Mouse (Mus musculus) retina, postnatal 1 day (tissue): ENCODE data around the gene Prcp.
A peak's percentile ranks its signal among the peaks of the same experiment; 100 is the strongest.

Source experiments
- DNase-seq: peaks from one replicate; pipeline ENCODE4 v3.0.0-alpha.2; 2012

Gene Prcp

GRCm38 (mm10) chr7:92874116-92874675, at the start of gene Prcp, which contains the start of gene Ddias:
Gene Prcp (plus strand): TSS chr7:92874470.
Gene Ddias (minus strand): TSS chr7:92874247.
- DNase-seq = peak; percentile 97

GRCm38 (mm10) chr7:92826248-92826647, 48.0 kb upstream of the Prcp start:
- DNase-seq = no peak

DNA sequence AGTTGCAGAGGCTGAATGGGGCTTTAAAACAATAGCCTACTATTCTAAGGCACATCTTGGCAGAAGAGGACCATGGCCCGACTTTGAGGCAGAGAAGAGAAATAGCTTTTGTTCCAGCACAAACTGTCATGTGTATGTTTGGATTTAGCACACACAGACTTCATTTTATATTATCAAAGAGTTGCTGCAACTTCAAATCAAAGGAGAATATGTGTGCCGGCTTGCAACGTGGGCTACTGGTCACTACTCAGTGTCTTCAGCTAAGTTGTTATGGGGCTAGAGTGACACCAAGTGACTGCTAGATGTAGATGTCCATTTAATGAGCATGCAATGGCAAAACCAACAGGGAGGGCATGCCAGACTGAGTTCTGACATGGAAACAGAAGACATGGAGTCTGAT, 46.3 kb upstream of the Prcp start:
- DNase-seq = peak; percentile 69

DNA sequence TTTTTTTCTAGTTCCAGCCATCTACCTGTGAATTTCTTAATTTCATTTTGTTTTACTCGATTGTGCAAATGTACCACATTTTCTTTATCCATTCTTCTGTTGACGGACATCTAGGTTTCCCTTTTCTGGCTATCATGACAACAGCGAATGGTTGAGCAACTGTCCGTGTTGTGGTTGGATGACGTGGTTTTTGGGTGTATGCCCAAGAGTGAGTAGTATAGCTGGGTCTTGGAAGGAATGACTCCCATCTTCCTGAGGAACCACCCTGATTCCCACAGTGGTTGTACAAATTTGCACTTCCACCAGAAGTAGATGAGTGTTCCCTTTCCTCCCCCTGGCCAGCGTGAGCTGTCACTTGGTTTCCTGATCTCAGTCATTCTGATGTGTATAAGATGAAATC, 41.9 kb upstream of the Prcp start:
- DNase-seq = no peak

DNA sequence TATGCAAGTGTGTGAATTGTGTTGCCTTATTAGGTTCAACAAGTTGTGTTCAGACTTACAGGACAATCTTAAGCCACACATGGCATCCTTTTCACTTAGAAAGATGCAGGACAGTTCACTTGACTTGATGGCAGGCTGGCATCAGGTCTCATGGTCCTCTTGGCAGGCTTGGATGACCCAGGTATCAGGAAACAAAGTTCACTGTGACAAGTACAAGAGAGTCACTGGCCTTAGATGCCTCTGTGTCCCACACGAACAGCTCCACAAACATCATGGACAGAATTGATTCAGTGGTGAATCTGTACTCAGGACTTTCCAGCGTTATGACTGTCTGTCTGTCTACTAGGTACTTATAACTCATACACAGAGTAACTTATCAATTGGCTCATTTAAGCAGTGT, 39.9 kb upstream of the Prcp start:
- DNase-seq = no peak

GRCm38 (mm10) chr7:92836447-92836846, 37.8 kb upstream of the Prcp start:
- DNase-seq = no peak

GRCm38 (mm10) chr7:92837226-92837625, 37.0 kb upstream of the Prcp start:
- DNase-seq = no peak

- DNase-seq = no peak
These were observed 36.4 kb upstream of the Prcp start for GRCm38 (mm10) chr7:92837907-92838306.

- DNase-seq = no peak
These were observed 32.0 kb upstream of the Prcp start for GRCm38 (mm10) chr7:92842254-92842653.

DNA sequence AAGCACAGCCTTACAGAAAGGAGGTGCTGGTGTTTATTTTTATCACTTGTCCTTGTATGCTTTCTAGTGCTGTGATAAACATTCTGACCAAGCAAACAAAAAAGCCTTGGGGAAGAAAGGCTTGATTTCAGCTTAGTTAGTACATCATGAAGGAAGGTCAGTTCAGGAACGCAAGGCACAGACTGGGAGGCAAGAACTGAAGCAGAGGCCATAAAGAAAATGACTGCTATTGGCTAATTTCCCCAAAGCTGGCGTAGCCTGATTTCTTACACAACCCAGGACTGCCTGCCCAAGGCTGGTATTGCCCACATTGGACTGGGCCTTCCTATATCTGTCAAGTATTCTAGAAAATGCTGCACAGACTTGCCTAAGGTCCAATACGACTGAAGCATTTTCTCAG, 26.0 kb upstream of the Prcp start:
- no peak for DNase-seq

GRCm38 (mm10) chr7:92866526-92866925, 7.7 kb upstream of the Prcp start:
- DNase-seq = peak; percentile 66

DNA sequence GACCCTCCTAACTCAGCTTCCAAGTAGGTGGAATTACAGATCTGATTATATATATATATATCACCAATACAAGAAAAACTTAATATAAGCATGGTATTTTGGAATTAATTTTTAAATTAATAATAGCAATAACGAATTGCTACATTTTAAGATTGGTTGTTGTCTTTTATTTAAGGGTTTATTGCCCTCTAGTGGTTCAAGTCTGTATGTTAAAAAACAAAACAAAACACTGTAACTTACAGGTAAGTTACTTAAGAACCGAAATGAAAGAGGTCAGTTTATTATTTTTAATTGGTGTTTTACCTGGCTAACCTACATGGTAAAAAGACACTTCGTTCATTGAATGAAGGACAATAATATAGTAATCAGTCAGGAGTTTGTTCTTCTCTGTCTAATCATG, 4.1 kb upstream of the Prcp start:
- peak; percentile 36 for DNase-seq

- DNase-seq = no peak
These were observed 2.7 kb upstream of the Prcp start for GRCm38 (mm10) chr7:92871596-92871995.

- DNase-seq = peak; percentile 93
These were observed 615 bp downstream of the Prcp start for GRCm38 (mm10) chr7:92874761-92875408.

DNA sequence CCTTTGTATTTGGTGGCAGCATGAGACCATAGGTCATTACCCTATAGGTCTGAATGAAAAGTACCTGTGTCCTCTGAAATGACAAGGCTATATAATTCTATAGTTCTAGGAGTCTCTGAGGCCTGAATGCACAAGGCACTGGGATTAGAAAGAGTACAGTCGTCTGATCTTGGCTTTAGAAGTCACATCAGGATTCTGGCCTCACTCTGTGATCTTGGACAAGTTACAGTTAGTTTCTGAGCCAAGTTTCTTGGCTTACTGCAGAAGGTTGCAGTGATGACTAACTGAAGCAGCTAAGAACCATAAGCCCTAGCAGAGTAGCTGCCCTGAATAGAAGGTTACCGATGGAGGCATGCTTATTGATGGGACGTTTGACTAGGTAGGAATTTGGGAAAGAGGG, 1.8 kb downstream of the Prcp start:
- DNase-seq = no peak

DNA sequence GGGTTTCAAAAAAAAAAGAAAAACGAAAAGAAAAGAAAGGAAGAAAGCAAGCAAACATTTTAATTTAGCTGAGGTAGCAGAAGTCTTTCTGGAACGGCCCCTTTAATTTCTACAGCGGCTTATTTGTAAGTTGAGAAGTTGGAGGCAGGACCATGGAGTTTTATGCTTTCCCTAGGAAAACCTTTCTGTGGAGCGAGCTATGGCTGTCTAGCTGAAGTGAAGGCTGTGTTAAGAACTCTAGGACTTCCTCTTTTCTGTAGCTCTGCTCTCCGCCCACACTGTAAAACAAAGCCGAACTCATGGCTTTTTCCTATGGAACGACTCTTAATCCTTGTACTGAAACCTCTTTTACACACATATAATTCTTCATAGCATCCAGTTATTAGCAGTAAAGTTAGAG, 2.3 kb downstream of the Prcp start:
- DNase-seq = no peak

- no peak for DNase-seq
These were observed 4.5 kb downstream of the Prcp start for GRCm38 (mm10) chr7:92878575-92879285.

DNA sequence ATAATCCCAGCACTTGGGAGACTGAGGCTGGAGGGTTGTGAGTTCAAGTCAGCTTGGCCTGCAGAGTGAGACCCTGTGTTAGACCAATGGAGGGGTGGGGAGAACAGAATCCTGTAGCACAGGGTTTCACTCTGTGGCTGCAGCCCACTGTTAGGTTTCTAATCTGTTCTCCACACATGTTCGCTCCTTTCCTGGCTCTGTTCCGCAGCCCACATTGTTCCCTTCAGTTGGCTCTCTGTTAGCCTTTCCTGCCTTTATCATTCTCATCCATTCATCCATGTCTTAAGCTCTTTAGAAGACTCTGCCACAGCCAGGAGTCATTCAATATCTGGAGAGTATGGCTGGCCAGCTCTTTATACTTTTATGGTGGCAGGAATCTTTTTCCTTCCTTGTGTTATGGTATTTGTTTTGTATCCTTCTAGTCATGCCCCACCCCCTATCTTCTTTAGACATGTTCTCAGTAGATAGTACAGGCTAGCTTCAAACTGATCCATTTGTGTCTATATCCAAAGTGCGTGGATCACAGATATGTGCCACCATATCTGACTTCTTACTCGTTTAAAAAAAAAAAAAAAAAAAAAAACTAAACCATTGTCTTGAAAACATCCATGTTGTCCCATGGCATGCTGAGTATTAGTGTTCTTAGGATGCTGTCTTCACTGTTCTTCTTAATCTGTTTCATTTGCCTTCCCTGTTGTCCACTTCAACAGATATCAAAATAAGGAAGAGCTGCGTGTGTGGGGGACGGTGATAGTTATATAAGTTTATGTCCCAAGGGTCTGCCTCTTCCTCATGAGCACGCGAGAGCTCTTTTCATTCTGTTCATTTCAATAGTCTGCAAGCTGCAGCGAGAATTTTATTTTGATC, 9.8 kb downstream of the Prcp start:
- no peak for DNase-seq

GRCm38 (mm10) chr7:92884998-92885660, 10.9 kb downstream of the Prcp start:
- no peak for DNase-seq

DNA sequence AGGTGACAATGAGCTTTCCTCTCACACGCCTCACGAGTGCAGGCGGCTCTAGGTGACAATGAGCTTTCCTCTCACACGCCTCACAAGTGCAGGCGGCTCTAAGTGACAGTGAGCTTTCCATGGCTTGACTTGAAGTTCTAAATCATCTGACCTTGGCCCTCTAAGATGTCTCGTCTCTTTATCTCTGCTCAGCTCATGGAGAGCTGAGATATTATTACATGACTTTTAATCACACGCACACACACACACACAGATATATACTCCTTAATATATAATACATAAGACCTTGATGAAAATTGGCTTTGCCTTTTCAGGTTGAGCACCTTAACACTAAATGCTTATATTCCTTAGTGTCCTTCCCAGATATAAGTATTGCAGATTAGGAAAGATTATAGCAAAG, 12.5 kb downstream of the Prcp start:
- DNase-seq = no peak

DNA sequence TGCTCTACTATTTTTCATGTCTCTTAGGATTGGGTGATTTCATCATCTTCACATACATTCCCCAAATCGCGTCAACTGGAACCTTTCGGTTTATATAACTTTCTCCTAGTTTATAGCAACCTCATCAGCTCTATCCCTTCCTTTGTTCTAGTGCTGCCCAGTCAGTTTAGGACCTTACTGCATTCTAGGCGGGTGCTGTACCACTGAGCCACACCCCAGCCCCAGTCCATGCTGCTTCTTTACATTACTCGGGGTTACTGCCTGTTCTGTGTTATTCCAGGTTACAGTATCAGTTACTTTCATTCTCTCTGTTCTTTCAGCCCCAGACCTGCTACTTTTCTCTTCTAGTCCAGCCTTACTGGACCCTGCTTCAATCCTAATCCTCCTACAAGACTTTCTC, 13.0 kb downstream of the Prcp start:
- DNase-seq = no peak

DNA sequence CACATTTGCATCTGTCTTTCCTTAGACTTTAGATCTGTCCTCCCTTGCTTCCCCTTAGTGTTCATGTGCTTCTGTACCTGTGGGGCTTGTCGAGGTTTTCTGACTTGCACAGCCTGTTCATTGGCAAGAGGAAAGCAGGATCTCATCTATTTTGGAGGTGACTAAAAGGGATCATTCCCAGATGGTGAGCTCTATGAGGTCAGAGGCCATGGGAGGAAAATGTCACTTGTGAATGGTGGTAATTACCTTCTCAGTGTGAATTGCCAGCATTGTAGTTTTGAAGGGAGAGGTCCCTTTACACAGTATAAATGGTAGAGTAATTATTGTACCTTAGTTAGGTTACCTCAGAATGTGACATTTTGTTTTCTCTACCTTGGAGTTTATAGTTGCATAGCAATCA, 15.9 kb downstream of the Prcp start:
- no peak for DNase-seq
